Mouse (Mus musculus): ENCODE results near the gene Hsd17b3. TPM values are rescaled to one million over a fixed set of nuclear protein-coding genes. Genes with fewer than 3 reads are reported as not detected.
"Not testable (repeated sequence)": the region's sequence is repeated elsewhere in the genome, so short reads cannot be mapped to it uniquely, and the experiment has no call there.

Hsd17b3 gene
- total RNA-seq, 1 experiment from 2014 or later, result not detected

GRCm38 (mm10) chr13:64090278-64090677 is 1.2 kb upstream of the Hsd17b3 start:
- no peak for ATAC-seq (replicated peaks; ENCODE audit: insufficient number of reproducible peaks, low FRiP score, low TSS enrichment, poor library complexity, severe bottlenecking)

- ATAC-seq (replicated peaks; ENCODE audit: insufficient number of reproducible peaks, low FRiP score, low TSS enrichment, poor library complexity, severe bottlenecking), result no peak
These were observed 973 bp downstream of the Hsd17b3 start for GRCm38 (mm10) chr13:64088057-64088456.

- ATAC-seq (replicated peaks; ENCODE audit: insufficient number of reproducible peaks, low FRiP score, low TSS enrichment, poor library complexity, severe bottlenecking), result no peak
These were observed 3.0 kb downstream of the Hsd17b3 start for GRCm38 (mm10) chr13:64086036-64086435.

- no peak for ATAC-seq (replicated peaks; ENCODE audit: insufficient number of reproducible peaks, low FRiP score, low TSS enrichment, poor library complexity, severe bottlenecking)
These were observed 5.7 kb downstream of the Hsd17b3 start for GRCm38 (mm10) chr13:64083331-64083730.

GRCm38 (mm10) chr13:64081012-64081919 is 7.8 kb downstream of the Hsd17b3 start:
- ATAC-seq (replicated peaks; ENCODE audit: insufficient number of reproducible peaks, low FRiP score, low TSS enrichment, poor library complexity, severe bottlenecking), result no peak

- ATAC-seq (replicated peaks; ENCODE audit: insufficient number of reproducible peaks, low FRiP score, low TSS enrichment, poor library complexity, severe bottlenecking), result no peak
These were observed 11.4 kb downstream of the Hsd17b3 start for GRCm38 (mm10) chr13:64077591-64077990.

- no peak for ATAC-seq (replicated peaks; ENCODE audit: insufficient number of reproducible peaks, low FRiP score, low TSS enrichment, poor library complexity, severe bottlenecking)
These were observed 13.0 kb downstream of the Hsd17b3 start for GRCm38 (mm10) chr13:64076074-64076473.

GRCm38 (mm10) chr13:64066653-64067052 is 22.4 kb downstream of the Hsd17b3 start:
- no peak for ATAC-seq (replicated peaks; ENCODE audit: insufficient number of reproducible peaks, low FRiP score, low TSS enrichment, poor library complexity, severe bottlenecking)

- ATAC-seq (replicated peaks; ENCODE audit: insufficient number of reproducible peaks, low FRiP score, low TSS enrichment, poor library complexity, severe bottlenecking), result no peak
These were observed 24.8 kb downstream of the Hsd17b3 start for GRCm38 (mm10) chr13:64064276-64064675.

GRCm38 (mm10) chr13:64060935-64061506 is 28.0 kb downstream of the Hsd17b3 start:
- ATAC-seq (replicated peaks; ENCODE audit: insufficient number of reproducible peaks, low FRiP score, low TSS enrichment, poor library complexity, severe bottlenecking), result no peak

GRCm38 (mm10) chr13:64053959-64054358 is 35.1 kb downstream of the Hsd17b3 start:
- ATAC-seq (replicated peaks; ENCODE audit: insufficient number of reproducible peaks, low FRiP score, low TSS enrichment, poor library complexity, severe bottlenecking), result no peak

GRCm38 (mm10) chr13:64052281-64052680 is 36.7 kb downstream of the Hsd17b3 start:
- not testable (repeated sequence) for ATAC-seq (replicated peaks; ENCODE audit: insufficient number of reproducible peaks, low FRiP score, low TSS enrichment, poor library complexity, severe bottlenecking)

GRCm38 (mm10) chr13:64050895-64051294 is 38.1 kb downstream of the Hsd17b3 start:
- ATAC-seq (replicated peaks; ENCODE audit: insufficient number of reproducible peaks, low FRiP score, low TSS enrichment, poor library complexity, severe bottlenecking), result no peak

GRCm38 (mm10) chr13:64049535-64049934 is 39.5 kb downstream of the Hsd17b3 start:
- ATAC-seq (replicated peaks; ENCODE audit: insufficient number of reproducible peaks, low FRiP score, low TSS enrichment, poor library complexity, severe bottlenecking), result peak; percentile 63

- peak; percentile 90 for ATAC-seq (replicated peaks; ENCODE audit: insufficient number of reproducible peaks, low FRiP score, low TSS enrichment, poor library complexity, severe bottlenecking)
These were observed 40.6 kb downstream of the Hsd17b3 start for GRCm38 (mm10) chr13:64048467-64048866.

GRCm38 (mm10) chr13:64039976-64040375 is 49.1 kb downstream of the Hsd17b3 start:
- ATAC-seq (replicated peaks; ENCODE audit: insufficient number of reproducible peaks, low FRiP score, low TSS enrichment, poor library complexity, severe bottlenecking), result no peak; the same call in 1 of the 2 replicates

GRCm38 (mm10) chr13:64038114-64038513 is 50.9 kb downstream of the Hsd17b3 start:
- ATAC-seq (replicated peaks; ENCODE audit: insufficient number of reproducible peaks, low FRiP score, low TSS enrichment, poor library complexity, severe bottlenecking), result no peak

GRCm38 (mm10) chr13:64036079-64037011 is 52.7 kb downstream of the Hsd17b3 start:
- ATAC-seq (replicated peaks; ENCODE audit: insufficient number of reproducible peaks, low FRiP score, low TSS enrichment, poor library complexity, severe bottlenecking), result 0 out of 2 replicates have a peak, but pooled peaks have one; percentile 49

- ATAC-seq (replicated peaks; ENCODE audit: insufficient number of reproducible peaks, low FRiP score, low TSS enrichment, poor library complexity, severe bottlenecking), result no peak
These were observed 54.0 kb downstream of the Hsd17b3 start for GRCm38 (mm10) chr13:64035036-64035435.

Data from monocyte, adult 5-6 weeks (primary cell).